Mouse (Mus musculus) midbrain, embryonic 13.5 days (tissue): ENCODE data around the gene Pex11a. TPM values are rescaled to one million over a fixed set of nuclear protein-coding genes. Genes with fewer than 3 reads are reported as not detected.
A peak's percentile ranks its signal among the peaks of the same experiment; 100 is the strongest.
"Not testable (repeated sequence)": the region's sequence is repeated elsewhere in the genome, so short reads cannot be mapped to it uniquely, and the experiment has no call there.

ENCODE experiments used
- ATAC-seq: fragments of 200-750 bp; cut with Nextera tagmentation; 2 replicates; pipeline ENCODE4 v1.8.0; 2017; ENCODE audit warnings: mild to moderate bottlenecking, moderate TSS enrichment, moderate library complexity
- H3K27ac ChIP-seq: fragments of 300-500 bp; sonication (generic); 2 replicates; pipeline ENCODE4 v1.5.1; 2015; ENCODE audit warnings: inconsistent platforms, mild to moderate bottlenecking, moderate library complexity
- H3K27me3 ChIP-seq: fragments of 300-500 bp; sonication (generic); 2 replicates; pipeline ENCODE4 v1.6.1; 2015; ENCODE audit warnings: mild to moderate bottlenecking, inconsistent platforms
- H3K36me3 ChIP-seq: fragments of 300-500 bp; sonication (generic); 2 replicates; pipeline ENCODE4 v1.6.1; 2015; ENCODE audit warnings: mild to moderate bottlenecking, inconsistent platforms
- H3K4me1 ChIP-seq: fragments of 300-500 bp; sonication (generic); replicated peaks from 2 replicates; pipeline ENCODE4 v1.6.1; 2015; ENCODE audit warnings: inconsistent platforms
- H3K4me2 ChIP-seq: fragments of 300-500 bp; sonication (generic); replicated peaks from 2 replicates; pipeline ENCODE4 v1.6.1; 2015; ENCODE audit warnings: moderate library complexity, mild to moderate bottlenecking, inconsistent platforms
- H3K4me3 ChIP-seq: fragments of 300-500 bp; sonication (generic); replicated peaks from 2 replicates; pipeline ENCODE4 v1.5.1; 2015; ENCODE audit warnings: mild to moderate bottlenecking, inconsistent platforms
- H3K9ac ChIP-seq: fragments of 300-500 bp; sonication (generic); replicated peaks from 2 replicates; pipeline ENCODE4 v1.6.1; 2015; ENCODE audit warnings: mild to moderate bottlenecking, inconsistent platforms
- H3K9me3 ChIP-seq: fragments of 300-500 bp; sonication (generic); 2 replicates; pipeline ENCODE4 v1.6.1; 2016; ENCODE audit warnings: mild to moderate bottlenecking, inconsistent platforms
- whole genome bisulfite sequencing: fragments of 180-500 bp; shearing (Covaris S2); methylation state at CpG from one replicate; pipeline ENCODE4 v1.1.7; 2015; 5-methylcytosine and 5-hydroxymethylcytosine counted together
- polyA plus RNA-seq: library from polyadenylated mRNA; unstranded; fragments of >200 nt; fragmentation: Nextera tagmentation; extraction: Ambion mirVana; gene quantifications from 2 replicates; pipeline ENCODE4 v1.2.1, GENCODE M21; 2015

Gene Pex11a
- polyA plus RNA-seq, result 11.8 and 13.7 TPM in 2 replicates

GRCm38 (mm10) chr7:79742659-79743536 is at the start of gene Pex11a, which contains the start of gene Wdr93:
Gene Pex11a (minus strand): TSS chr7:79743131.
Gene Wdr93 (plus strand): TSS chr7:79743163.
- peak; percentile 90 for ATAC-seq
- no peaks in the 10 kb centered on the region for H3K9me3 ChIP-seq
- H3K36me3 ChIP-seq, result no peaks in the 10 kb centered on the region
- H3K27me3 ChIP-seq, result no peaks in the 10 kb centered on the region
- peak within 1 kb of the TSS; percentile 65 for H3K4me3 ChIP-seq
- 3% methylated on average over 46 of the region's 46 CpGs for WGBS
- H3K9ac ChIP-seq, result peak within 1 kb of the TSS; percentile 70
- peak within 1 kb of the TSS; percentile 79 for H3K4me2 ChIP-seq
- no peak within 1 kb of the TSS for H3K27ac ChIP-seq
- peaks cover 12% of the 10 kb centered on the region for H3K4me1 ChIP-seq

DNA sequence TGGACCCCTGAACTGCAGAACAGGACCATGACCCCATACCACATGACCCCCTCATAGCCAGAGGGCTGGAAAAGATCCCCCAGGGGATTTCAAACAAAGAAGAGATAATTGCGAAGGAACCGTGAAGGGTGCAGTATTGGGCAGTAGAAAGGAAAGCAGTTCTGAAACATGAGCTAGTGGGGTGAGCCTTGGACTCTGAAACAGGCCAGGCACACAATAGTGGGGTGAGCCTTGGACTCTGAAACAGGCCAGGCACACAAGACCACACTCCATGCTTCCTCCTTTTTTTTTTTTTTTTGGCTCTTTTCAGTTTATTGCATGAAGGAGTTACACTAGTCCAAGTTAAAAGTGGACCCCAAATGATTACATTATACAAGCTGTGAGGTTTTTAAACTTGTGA is 46.9 kb upstream of the Pex11a start:
- WGBS, result 26% methylated on average over 2 of the region's 2 CpGs
- H3K4me3 ChIP-seq, H3K36me3 ChIP-seq: not testable (repeated sequence)

GRCm38 (mm10) chr7:79786295-79786694 is 43.4 kb upstream of the Pex11a start:
- Histone ChIP-seq H3K4me3 (no peak overlapping the region), H3K9ac (no peak overlapping the region), H3K36me3 (no peaks in the 10 kb centered on the region), H3K4me2 (no peak overlapping the region), H3K9me3 (no peaks in the 10 kb centered on the region), H3K27me3 (peaks cover 14% of the 10 kb centered on the region), H3K4me1 (0 out of 2 replicates have a peak, but pooled peaks cover 2% of the 10 kb centered on the region), H3K27ac (no peak overlapping the region)
- ATAC-seq, result peak; percentile 71
- WGBS, result 23% methylated on average over 6 of the region's 6 CpGs

More for the DNA sequence above, 46.9 kb upstream of the Pex11a start:
- ATAC-seq, H3K9ac ChIP-seq, H3K9me3 ChIP-seq, H3K27ac ChIP-seq, H3K4me2 ChIP-seq: not testable (repeated sequence)
- peaks cover 49% of the 10 kb centered on the region for H3K27me3 ChIP-seq
- peaks cover 18% of the 10 kb centered on the region for H3K4me1 ChIP-seq

GRCm38 (mm10) chr7:79782516-79782855 is 39.6 kb upstream of the Pex11a start:
- no peaks in the 10 kb centered on the region for H3K9me3 ChIP-seq
- no peaks in the 10 kb centered on the region for H3K36me3 ChIP-seq
- no peak overlapping the region for H3K27ac ChIP-seq
- 87% methylated on average over 2 of the region's 2 CpGs for WGBS
- no peak overlapping the region for H3K4me3 ChIP-seq
- 0 out of 2 replicates have a peak, but pooled peaks cover 3% of the 10 kb centered on the region for H3K4me1 ChIP-seq
- no peak overlapping the region for H3K9ac ChIP-seq
- H3K4me2 ChIP-seq, result no peak overlapping the region
- H3K27me3 ChIP-seq, result 0 out of 2 replicates have a peak, but pooled peaks cover 4% of the 10 kb centered on the region
- ATAC-seq, result no peak

- ATAC-seq, result no peak
Observed at GRCm38 (mm10) chr7:79781826-79782515, 39.0 kb upstream of the Pex11a start.

DNA sequence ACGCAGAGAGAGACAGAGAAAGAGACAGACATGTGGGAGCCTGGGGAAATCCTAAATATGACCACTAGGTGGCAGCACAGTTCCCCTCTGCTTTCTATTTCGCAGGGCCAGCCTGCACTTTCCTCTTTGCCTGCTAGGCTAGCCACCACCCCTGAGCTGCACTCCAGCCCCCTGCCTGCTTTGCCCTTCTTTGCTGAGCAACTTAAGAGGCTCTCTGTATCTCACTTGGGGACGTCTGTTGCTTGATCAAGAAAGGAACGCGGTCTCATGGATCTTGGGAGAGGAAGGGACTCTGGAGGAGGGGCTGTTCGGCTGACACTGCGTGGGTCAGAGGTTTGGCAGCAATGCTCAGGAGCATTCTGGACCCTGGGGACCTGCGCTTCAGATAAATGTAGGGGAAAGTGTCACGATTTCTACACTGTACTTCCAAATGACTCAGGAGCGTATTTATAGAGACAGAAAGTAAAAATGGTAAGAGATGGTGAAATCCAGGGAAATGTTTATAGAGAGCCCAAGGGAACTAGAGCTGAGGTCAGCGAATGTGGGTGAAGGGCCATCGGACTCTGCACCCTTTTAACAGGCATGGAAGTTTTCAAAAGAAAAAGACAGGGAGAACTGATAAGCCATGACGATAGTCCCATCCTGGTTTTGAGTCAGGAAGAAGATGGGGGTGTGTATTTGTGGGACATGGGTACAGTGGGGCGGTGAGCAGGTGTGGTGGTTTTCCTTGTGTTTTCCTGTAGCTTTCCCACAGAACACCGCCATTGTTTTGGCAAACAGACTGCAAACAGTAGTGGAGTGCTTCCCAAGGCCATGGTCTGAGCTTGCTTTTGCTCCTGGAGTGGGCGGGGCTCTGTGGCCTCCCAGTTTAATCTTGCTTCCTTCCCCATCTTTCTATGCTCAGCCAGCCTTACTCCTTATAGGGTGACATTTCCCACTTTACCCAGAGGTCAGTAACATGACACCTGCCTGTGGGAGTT is 38.0 kb upstream of the Pex11a start:
- Histone ChIP-seq H3K9ac (no peak overlapping the region), H3K27me3 (no peaks in the 10 kb centered on the region), H3K4me3 (no peak overlapping the region; the same call in 1 of the 2 replicates), H3K9me3 (no peaks in the 10 kb centered on the region), H3K27ac (no peak overlapping the region), H3K4me2 (peak overlapping the region; percentile 41), H3K36me3 (no peaks in the 10 kb centered on the region), H3K4me1 (0 out of 2 replicates have a peak, but pooled peaks cover 3% of the 10 kb centered on the region)
- 0 out of 2 replicates have a peak, but pooled peaks have one; percentile 40 for ATAC-seq
- WGBS, result 31% methylated on average over 16 of the region's 16 CpGs

More at GRCm38 (mm10) chr7:79781826-79782515, 39.0 kb upstream of the Pex11a start:
- Histone ChIP-seq H3K4me2 (no peak overlapping the region), H3K27ac (no peak overlapping the region), H3K4me3 (no peak overlapping the region), H3K9ac (no peak overlapping the region), H3K9me3 (no peaks in the 10 kb centered on the region), H3K27me3 (no peaks in the 10 kb centered on the region), H3K4me1 (0 out of 2 replicates have a peak, but pooled peaks cover 3% of the 10 kb centered on the region), H3K36me3 (no peaks in the 10 kb centered on the region)
- WGBS, result 78% methylated on average over 11 of the region's 11 CpGs

DNA sequence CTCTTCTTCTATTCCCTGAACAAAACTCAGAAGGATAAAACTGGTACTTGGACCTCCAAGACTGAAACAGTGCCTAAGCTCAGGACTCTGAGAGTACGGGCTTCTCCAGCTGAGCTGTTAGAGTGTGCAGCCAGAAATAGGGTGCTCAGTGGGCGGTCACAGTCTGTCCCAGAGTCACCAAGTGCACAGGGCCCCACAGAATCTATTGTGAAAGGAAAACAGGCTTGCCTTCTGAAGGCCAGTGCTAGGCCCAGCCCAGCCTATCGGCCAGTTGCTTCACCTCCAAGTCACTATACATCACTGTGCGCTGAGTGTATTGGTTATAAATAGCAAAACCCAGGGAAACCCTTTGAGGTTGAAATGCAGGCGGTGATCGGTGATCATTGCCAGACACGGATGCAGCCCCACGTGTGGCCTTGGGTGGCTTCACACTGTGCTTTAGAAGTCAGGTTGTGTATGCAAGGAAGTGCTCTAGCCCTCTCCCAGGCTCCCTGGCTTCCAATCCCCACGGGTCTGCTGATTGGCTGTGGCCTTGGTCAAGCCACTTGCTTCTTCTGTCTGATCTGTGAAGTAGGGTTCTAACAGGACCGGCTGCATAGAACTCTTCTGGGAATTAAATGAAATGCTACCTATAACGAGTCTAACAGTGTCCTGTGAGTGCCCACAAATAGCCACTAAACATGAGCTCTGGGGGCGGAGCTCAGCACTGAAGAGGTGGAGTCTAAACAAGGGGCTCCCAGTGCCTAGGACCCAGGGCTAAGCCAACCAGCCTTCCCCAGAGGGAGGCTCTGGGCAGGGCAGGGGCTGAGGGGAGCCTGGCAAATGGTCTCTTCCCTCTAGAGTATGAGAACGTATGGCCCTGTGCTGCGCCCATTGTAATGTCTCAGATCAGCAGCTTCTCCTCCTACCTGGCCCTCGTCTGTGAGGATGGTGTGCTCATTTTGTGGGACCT is 28.9 kb upstream of the Pex11a start:
- no peaks in the 10 kb centered on the region for H3K9me3 ChIP-seq
- no peak overlapping the region for H3K27ac ChIP-seq
- H3K4me3 ChIP-seq, result no peak overlapping the region
- H3K4me2 ChIP-seq, result no peak overlapping the region
- H3K9ac ChIP-seq, result no peak overlapping the region
- H3K27me3 ChIP-seq, result no peaks in the 10 kb centered on the region
- ATAC-seq, result no peak
- WGBS, result 46% methylated on average over 15 of the region's 15 CpGs
- H3K36me3 ChIP-seq, result no peaks in the 10 kb centered on the region
- H3K4me1 ChIP-seq, result 0 out of 2 replicates have a peak, but pooled peaks cover 4% of the 10 kb centered on the region

GRCm38 (mm10) chr7:79769664-79770063 is 26.7 kb upstream of the Pex11a start:
- H3K4me3 ChIP-seq, result no peak overlapping the region
- no peak overlapping the region for H3K4me2 ChIP-seq
- no peaks in the 10 kb centered on the region for H3K36me3 ChIP-seq
- no peaks in the 10 kb centered on the region for H3K9me3 ChIP-seq
- H3K9ac ChIP-seq, result no peak overlapping the region
- no peak for ATAC-seq
- H3K4me1 ChIP-seq, result 0 out of 2 replicates have a peak, but pooled peaks cover 4% of the 10 kb centered on the region
- no peaks in the 10 kb centered on the region for H3K27me3 ChIP-seq
- 93% methylated on average over 3 of the region's 3 CpGs for WGBS
- no peak overlapping the region for H3K27ac ChIP-seq

DNA sequence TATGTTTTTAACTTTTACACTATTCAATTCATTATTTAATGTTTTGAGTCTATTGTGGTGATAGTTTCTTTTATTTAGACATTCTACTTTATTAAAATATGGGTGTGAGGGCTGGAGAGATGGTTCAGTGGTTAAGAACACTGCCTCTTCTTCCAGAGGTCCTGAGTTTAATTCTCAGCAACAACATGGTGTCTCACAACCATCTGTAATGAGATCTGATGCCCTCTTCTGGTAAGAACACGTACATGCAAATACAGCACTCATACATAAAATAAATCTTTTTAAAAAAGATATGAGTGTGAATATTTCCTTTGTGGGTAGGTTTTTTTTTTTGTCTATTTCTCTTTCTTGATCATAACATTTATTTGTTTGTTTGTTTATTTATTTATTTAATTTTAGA is 23.1 kb upstream of the Pex11a start:
- H3K27ac ChIP-seq, result no peak overlapping the region
- no peak overlapping the region for H3K9ac ChIP-seq
- no peak overlapping the region for H3K4me3 ChIP-seq
- H3K4me2 ChIP-seq, result no peak overlapping the region
- 39% methylated on average over 1 of the region's 1 CpGs for WGBS
- no peaks in the 10 kb centered on the region for H3K4me1 ChIP-seq
- no peaks in the 10 kb centered on the region for H3K36me3 ChIP-seq
- no peaks in the 10 kb centered on the region for H3K9me3 ChIP-seq
- ATAC-seq, result no peak
- H3K27me3 ChIP-seq, result no peaks in the 10 kb centered on the region

DNA sequence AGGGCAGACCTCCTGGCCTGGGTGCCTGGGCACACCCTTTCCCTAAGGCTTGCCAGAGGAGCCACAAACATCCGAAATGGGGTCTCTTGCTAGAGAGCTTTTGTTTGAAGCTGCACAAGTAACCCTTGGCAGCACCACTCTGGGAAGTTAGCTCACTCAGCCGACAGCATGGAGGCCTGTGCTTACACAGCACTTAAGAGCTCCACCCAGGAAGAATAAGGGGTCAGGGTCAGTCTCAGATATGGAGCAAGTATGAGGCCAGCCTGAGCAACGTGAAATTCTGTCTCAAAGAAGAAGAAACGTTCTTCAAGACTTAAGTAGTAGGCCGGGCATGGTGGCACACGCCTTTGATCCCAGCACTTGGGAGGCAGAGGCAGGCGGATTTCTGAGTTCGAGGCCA is 19.2 kb upstream of the Pex11a start:
- Histone ChIP-seq H3K9me3 (no peaks in the 10 kb centered on the region), H3K36me3 (no peaks in the 10 kb centered on the region), H3K27me3 (no peaks in the 10 kb centered on the region), H3K4me2 (no peak overlapping the region), H3K4me1 (no peaks in the 10 kb centered on the region), H3K27ac (no peak overlapping the region), H3K9ac (no peak overlapping the region), H3K4me3 (no peak overlapping the region)
- ATAC-seq, result no peak
- WGBS, result 82% methylated on average over 8 of the region's 8 CpGs
